Mouse (Mus musculus): ENCODE results near the gene Itgal.
A peak's percentile ranks its signal among the peaks of the same experiment; 100 is the strongest.
"Not testable (repeated sequence)": the region's sequence is repeated elsewhere in the genome, so short reads cannot be mapped to it uniquely, and the experiment has no call there.

Itgal gene

DNA sequence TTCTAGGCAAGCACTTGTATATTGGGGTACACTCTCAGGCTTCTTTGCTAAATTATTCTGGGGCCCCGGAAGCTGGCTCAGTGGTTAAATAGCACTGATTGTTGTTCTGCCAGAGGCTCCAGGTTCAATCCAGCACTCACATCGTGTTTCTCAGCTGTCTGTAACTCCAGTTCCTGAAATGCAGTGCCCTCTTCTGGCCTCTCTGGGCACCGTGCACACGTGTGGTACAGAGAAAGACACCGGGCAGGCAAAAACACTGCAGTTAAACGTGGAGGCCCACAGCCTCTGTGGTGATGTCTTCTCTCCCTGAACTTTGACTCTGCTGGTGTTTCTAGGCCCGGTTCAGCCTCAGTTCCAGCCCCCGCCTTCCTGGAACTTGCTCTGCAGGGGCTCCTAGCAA is 17.7 kb upstream of the Itgal start:
- DNase-seq (ENCODE audit: low read depth, low spot score), result no peak

DNA sequence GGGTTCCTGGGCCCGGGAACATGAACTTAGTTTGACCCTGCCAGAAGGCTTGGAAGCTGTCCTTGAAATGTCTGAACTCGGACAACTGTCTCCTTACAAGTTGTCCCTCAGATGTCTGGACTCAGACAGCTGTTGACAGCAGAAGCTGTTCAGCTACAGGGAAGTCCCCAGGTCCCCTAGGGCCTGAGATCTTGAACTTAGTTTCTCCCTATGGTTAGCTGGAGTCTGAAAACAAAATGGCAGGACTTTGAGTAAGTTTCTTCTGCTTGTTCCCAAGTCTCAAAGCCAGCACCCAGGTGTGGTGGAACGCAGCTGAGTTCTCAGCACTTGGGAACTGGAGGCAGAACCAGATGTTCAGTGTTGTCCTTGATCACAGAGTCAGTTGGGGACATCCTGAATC is 16.0 kb upstream of the Itgal start:
- no peak for DNase-seq (ENCODE audit: low read depth, low spot score)

DNA sequence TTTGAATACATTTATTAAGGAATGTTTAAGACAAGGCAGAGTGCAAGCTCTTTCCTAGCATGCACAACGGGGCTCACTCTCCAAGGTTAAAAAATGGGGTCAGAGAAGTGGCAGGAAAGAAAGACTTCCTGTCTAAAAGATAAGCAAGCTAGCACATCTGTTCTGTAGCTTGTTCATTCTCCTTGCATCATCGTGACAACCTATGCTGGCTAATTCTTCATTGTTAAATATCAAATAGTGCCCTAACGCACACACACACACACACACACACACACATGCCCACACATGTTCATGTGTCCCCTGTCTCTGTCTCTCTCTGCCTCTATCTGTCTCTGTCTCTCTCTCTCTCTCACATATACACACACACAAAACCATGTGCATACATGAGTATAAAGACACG is 14.9 kb upstream of the Itgal start:
- DNase-seq (ENCODE audit: low read depth, low spot score), result no peak

DNA sequence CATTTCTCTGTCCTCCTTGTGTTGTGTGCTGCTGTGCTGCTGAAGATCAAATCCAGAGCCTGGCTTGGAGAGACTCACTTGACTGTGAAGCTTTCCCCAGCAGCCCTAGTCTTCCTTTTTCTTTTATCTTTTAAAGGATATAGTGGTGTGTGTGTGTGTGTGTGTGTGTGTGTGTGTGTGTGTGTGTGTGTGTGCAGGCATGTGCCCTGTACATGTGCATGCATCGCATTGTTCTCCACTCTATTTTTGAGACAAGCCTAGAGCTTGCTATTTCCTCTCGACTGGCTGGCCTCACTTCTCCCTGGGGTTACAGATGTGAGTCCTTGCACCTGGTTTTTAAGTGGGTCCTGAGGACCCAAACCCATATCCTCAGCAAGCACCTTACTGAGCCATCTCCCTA is 13.9 kb upstream of the Itgal start:
- no peak for DNase-seq (ENCODE audit: low read depth, low spot score)

DNA sequence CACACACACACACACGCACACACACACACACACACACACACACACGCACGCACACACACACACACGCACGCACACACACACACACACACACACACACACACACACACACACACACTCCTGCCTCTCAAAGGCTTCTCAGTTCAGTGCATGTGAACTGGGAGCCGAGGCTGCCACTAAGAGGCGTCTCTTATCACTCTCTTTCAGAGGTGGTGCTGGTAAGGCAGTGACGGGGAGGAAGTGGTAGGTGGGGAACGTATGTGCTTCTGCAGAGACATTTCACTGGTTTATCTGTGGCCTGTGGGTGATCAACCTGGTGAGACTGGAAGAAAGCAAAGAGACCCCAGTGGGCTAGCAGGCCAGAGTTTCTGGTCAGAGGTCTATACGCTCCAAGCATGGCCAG is 10.9 kb upstream of the Itgal start:
- DNase-seq (ENCODE audit: low read depth, low spot score), result no peak

DNA sequence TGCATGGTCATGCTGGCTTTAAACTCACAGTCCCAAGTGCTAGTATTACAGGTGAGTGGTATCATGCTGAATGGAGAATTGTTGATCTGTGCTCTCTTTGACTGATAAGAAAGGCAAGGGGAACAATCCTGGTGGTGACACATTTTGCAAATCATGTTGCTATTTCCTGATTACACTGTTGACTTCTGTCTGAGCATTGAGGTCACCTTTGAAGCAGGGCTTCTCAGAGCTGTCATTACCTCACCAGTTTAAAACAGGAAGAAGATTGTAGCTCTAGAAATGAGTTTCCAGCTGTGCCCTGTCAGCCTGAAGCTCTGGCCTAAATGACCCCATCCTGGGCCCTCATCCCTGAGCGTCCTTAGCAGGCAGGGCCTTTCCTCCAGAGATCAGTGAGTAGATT is 8.1 kb upstream of the Itgal start:
- DNase-seq (ENCODE audit: low read depth, low spot score), result no peak

DNA sequence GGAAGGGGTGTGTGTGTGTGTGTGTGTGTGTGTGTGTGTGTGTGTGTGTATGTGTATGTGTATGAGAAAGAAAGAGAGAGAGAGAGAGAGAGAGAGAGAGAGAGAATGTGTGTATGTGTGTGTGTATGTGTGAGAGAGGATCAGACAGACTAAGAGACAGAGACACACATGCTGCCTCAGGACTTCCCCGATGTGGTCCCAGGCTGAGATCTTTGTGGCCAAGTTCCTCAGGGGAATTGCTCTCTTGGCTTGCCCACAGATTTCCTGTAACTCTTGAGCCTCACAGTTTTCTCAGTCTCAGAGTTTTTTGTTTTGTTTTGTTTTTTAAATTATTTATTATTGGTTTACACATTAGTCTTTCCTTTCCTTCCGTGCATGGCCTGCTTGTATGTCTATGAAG is 6.8 kb upstream of the Itgal start:
- no peak for DNase-seq (ENCODE audit: low read depth, low spot score)

DNA sequence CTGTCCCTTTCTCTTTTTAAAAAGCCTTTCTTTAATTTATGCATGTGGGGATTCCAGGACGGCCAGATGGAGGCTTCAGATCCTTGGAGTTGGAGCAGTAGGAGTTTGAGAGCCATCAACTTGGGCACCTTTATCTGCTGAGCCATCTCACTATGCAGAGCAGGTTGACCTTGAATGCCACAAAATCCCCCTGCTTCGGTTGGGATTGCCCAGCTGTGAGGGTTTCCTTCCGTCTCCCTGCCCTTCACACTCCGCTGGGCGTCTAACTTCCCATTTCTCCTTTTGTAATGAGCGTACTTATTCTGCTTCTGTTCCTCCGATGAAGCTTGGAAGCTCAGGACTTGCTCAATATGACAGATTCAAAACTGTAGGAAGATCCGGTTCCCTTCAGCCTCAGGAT is 5.9 kb upstream of the Itgal start:
- DNase-seq (ENCODE audit: low read depth, low spot score), result no peak

DNA sequence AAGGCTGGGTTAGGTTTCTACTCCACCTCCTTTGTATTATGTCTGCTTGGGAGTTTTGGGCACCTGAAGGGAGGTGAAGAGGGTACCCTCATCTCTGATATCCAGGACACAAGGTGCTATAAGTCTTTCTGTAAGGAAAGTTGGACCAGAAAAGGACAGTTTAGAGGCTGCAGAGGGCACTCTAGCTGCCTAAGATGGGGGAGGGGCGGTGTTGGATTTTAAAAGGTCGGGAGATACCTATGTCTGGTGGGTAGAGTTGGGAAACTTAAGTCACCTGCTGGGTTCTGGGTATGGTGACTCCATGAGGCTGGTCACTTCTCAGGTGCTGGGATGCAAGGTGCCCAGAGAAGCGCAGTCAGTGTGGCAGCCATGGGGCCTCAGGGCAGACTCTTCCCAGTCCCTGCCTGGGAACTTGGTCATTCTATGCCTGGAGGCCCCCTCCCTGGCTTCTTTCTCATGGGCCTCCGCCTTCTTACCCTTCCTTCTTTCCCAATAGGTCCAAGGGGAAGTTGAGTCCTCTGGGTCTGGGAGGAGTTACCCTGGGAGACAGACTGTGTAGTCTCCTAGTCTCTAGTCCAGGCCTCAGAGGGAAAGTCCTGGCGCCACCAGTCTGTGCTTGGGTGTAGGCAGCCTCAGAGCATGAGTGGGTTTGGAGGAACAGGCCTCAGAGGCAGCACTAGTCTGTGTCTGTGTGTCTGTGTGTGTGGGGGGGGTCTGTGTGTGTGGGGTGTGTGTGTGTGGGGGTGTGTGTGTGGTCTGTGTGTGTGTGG is 911 bp downstream of the Itgal start:
- DNase-seq (ENCODE audit: low read depth, low spot score), result no peak

DNA sequence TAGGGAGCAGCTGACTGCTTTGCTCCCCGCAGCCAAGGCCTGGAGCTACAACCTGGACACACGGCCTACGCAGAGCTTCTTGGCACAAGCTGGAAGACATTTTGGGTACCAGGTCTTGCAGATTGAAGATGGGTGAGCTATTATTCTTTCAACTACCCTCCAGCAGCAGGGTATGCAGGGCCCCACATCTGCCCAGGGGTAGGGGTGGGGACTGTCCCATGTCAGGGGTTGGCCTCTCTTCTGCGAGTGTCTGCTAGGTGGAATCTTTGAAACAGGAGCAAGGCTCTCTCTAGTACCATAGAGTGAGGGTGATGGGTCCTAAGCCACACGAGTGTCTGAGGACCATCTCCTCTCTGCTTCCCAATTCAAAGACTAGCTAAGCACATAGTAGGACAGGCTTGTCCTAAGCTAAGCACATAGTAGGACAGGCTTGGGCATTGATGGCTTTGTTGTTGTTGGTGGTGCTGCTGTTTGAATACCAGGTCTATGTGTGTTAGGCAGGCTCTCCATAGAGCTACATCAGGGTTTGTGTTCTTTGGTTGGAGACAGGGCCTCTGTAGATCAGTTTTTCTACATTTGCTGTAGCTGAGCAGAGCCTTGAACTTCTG is 1.6 kb downstream of the Itgal start:
- DNase-seq (ENCODE audit: low read depth, low spot score), result no peak

DNA sequence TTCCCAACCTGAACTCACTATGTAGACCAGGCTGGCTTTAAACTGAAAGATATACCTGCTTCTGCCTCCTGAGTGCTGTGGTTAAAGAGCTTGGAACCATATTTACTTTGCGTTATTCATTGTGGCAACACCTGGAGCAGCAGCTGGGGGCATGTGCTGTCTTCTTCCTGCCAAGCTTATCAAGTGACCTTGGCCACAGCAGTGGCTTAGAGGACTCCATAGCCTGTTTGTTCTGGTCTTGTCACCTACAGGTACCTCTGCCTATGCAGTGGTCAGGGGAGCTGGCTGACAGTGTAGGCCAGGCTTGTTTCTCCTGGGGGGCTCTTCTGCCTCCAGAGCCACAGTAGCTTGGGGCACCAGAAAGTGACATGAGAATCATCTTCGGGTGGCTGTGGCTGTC is 12.4 kb downstream of the Itgal start:
- DNase-seq (ENCODE audit: low read depth, low spot score), result no peak

DNA sequence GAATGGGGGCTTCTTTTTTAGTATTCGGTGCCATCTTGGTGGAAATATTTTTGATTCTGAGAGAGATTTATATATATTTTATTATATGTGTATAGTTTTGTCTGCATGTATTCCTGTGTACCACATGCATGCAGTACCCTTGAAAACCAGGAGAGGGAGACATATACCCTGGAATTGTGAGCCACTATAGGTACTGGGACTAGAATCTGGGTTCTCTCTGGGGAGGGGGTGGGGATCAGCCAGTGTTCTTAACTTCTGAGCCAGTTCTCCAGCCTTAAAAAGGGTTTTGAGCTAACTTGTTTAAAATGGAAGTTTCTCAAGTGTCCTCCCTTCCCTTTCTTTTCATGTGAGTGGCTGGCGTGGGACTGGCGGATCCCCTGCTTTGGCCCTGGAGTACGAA is 12.8 kb downstream of the Itgal start:
- peak; percentile 50 for DNase-seq (ENCODE audit: low read depth, low spot score)

DNA sequence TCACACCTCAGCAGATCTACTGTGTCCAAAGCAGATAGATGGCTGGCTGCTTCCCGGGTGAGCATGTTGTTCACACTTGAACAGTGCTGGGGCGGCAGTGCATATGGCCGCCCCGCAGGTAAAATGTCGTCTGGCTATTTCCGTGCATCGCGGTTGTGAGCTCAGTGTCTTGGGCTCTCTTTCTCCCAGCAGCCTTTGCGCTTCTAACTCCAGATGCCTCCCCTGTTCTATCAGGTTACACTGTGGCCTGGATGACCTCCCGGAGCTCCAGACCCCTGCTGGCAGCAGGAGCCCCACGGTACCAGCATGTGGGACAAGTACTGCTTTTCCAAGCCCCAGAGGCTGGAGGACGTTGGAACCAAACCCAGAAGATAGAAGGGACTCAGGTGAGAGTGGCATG is 13.9 kb downstream of the Itgal start:
- no peak for DNase-seq (ENCODE audit: low read depth, low spot score)

DNA sequence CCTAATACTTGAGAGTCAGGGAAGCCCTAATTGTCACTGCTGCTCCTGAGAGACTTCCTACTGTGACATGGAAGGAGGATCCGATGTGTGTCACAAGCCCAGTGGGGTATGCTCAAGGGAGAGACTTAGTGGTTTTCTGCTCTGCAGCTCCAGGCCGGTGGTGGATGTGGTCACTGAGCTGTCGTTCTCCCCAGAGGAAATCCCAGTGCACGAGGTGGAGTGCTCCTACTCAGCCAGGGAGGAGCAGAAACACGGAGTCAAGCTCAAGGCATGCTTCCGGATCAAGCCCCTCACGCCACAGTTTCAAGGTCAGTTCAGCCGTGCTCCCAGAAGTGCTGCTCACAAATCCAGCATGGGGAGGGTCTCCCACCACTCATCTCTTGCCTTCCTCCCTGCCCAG is 17.9 kb downstream of the Itgal start:
- no peak for DNase-seq (ENCODE audit: low read depth, low spot score)

DNA sequence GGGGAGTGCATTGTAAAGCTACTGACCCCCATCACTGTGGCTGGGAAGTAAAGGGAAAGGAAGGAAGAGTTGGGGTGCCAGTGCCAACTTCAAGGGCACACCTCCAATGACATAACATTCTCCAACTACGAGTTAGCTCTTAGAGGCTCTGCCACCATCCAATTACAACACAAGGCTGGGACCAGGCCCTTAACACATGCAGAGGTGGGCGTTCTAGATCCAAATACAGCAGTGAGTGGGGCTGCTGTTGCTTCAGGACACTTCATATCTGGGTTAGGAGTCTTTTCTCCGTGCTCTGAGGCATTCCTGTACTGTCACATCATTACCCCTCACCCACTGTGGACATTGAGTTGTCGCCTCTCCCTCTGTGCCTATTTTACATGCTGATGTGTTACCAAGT is 25.0 kb downstream of the Itgal start:
- DNase-seq (ENCODE audit: low read depth, low spot score), result no peak

DNA sequence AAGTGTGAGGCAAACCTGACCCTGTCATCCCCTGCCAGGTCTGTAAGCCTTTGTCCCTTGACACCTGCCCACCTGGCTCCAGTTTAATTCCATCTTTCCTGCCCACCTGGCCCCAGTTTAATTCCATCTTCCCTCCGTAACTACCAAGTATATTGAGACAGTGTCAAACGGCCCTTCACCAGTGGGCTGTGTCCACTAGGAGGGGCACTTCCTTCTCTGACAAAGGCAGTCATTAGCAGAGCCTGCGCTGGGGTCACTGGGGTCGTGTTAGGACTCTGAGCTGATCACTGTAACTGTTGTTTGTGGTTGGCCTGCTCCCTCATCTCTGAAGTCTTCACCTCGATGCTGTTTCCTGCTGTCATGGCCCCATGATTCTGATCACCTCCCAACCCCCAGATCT is 26.0 kb downstream of the Itgal start:
- DNase-seq (ENCODE audit: low read depth, low spot score), result no peak

DNA sequence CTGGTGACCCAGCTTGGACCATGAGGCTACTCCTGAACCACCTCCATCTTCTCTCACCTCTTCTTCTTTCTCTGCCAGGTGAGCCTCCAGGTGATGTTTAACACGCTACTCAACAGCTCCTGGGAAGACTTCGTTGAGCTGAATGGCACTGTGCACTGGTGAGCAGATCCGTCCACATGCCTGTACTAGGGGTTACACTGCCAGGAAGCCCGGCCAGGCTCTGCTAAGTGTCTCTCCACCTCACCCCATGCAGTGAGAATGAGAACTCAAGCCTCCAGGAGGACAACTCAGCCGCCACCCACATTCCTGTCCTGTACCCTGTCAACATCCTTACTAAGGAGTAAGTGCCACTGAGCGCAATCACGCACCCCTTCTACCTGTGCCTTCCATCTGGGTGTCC is 28.9 kb downstream of the Itgal start:
- no peak for DNase-seq (ENCODE audit: low read depth, low spot score)

DNA sequence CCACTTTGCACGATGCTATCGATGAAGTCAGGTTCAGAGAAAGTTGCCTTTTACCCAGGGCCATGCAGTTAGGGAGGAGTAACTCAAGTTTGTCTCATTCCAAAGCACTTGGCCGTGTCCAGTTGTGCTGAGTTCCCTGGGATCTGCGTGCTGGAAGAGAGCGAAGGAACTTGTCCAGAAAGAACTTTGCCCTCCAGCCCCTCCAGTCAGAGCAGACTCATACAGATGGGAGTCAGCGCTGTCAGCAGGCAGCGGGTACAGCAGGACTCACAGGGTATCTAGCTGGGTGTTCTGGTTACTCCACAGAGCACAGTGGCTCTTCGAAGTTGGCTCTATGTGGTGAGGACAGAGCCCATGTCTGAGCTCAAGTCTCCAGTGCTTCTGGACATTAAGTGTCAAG is 29.5 kb downstream of the Itgal start:
- DNase-seq (ENCODE audit: low read depth, low spot score), result no peak

DNA sequence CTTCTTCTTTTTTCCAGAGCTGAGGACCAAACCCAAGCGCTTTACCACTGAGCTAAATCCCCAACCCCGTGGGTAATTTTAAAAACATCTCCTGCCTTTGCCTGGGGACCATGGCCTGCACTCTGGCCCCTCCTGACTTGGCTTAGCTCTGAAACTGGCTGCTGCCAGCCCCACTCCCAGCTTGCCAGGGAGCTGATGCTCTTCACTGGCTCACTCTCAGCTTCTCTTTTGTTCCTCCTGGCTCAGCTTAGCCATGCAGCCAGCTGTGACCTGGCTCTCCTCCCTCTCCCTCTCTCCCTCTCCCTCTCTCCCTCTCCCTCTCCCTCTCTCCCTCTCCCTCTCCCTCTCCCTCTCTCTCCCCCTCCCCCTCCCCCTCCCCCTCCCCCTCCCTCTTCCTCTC is 30.6 kb downstream of the Itgal start:
- no peak for DNase-seq (ENCODE audit: low read depth, low spot score)

DNA sequence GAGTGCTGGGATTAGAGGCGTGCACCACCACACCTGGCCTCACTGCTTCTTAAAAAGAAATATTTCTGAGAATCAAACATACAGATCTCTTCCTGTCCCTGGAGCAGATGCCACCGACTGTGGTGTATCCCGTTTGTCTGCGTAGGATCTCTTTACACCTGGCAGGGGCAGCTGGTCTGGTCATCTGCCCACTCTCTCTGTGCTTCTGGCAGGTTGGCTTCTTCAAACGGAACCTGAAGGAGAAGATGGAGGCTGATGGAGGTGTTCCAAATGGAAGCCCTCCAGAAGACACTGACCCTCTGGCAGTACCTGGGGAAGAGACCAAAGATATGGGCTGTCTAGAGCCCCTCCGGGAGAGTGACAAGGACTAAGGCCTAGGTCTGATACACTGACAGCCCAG is 37.2 kb downstream of the Itgal start:
- no peak for DNase-seq (ENCODE audit: low read depth, low spot score)

DNA sequence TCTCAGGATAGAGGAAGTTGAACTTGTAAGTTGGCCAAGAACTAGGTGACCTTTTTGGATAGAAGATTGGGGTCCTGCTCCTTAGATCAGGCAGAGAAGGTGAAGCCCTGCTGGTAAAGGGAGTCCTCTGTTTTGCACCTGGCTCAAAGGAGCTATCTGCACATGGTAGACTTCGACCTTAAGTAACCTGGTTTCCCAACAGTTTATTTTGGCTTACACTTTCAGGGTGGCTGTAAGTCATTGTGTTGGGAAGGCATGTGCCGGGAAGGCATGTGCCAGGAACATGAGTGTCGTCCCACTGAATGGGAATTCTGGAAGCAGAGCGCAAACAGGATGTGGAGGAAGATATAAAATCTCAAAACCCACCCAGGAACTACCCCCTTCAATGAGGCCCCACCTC is 39.5 kb downstream of the Itgal start:
- no peak for DNase-seq (ENCODE audit: low read depth, low spot score)

DNA sequence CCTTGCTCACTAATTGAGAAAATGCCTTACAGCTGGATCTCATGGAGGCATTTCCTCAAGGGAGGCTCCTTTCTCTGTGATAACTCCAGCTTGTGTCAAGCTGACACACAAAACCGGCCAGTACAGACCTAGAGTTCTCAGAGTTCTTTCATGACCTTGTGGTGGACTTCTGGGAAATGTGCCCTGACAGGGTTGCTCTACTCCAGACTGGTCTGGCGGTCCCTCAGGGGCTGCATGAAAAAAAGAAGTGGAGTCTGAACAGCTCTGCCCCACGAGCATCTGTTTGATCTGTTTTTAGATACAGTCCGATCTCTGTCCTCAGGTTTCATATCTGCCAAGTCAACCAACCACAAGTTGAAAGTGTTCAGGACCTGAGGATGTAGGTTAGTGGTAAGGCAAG is 41.6 kb downstream of the Itgal start:
- DNase-seq (ENCODE audit: low read depth, low spot score), result no peak

DNA sequence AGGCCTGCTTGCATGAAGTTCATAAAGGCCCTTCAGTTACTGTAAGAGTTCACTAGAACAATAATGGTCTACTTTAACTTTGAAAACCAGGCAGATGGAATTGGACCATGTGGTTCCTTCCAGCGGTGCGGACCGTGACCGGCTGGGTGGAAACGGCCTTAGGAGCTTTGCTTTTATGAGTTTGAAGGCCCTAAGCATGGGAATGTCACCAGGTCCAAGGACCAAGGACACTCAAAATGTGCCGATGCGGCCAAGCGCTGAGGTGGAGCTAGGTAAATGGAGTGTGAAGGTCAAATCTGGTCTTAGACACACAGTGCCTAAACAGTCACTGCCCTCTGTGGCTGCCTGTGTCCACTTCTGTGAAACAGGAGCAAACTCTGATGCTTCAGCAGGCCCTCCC is 45.3 kb downstream of the Itgal start:
- DNase-seq (ENCODE audit: low read depth, low spot score), result no peak

DNA sequence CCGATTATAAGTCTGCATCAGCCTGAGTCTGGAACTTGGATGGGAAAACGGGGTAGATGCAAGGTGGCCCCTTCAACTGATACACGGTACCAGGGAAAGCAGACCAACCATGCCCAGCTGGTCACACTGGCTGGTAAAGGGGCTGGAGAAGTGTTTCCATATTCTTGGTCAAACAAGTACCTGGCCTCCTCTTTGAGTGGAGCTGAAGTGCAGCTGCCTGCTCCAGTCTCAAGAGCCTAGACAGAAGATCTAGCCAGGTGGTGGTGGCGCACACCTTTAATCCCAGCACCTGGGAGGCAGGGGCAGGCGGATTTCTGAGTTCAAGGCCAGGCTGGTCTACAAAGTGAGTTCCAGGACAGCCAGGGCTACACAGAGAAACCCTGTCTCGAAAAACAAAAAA is 45.8 kb downstream of the Itgal start:
- not testable (repeated sequence) for DNase-seq (ENCODE audit: low read depth, low spot score)

Measured in c-Kit-negative CD71-positive TER-119-positive erythroid progenitor cells, embryonic 14.5 days (primary cell).